Mouse (Mus musculus): ENCODE data around the gene Ppp1r3g.
"Not testable (repeated sequence)": the region's sequence is repeated elsewhere in the genome, so short reads cannot be mapped to it uniquely, and the experiment has no call there.

The Ppp1r3g gene

GRCm38 (mm10) chr13:35958539-35958938 is at the start of gene Ppp1r3g:
Gene Ppp1r3g, plus strand, starts transcription at chr13:35958839.
- no peak for DNase-seq (ENCODE audit: low spot score)

- no peak for DNase-seq (ENCODE audit: low spot score)
Measured at GRCm38 (mm10) chr13:35911476-35911875, 47.2 kb upstream of the Ppp1r3g start.

DNA sequence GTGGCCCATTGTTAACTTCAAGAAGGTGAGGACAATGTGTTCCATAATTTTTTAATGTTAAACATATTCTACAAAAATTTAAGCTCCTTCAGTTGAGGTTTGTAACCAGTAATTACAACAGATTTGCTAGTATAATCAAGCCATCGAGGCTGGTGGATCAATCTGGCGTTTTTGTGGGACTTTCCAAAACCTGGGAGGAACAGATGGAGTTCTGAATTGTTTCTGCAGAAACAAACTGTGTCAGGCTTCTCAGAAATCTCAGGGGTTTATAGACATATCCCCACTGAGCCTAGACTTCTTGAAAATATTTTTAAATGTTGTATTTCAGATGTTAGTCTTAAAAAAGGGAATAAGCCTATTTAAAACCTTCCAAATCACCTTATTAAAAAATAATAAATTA is 20.6 kb upstream of the Ppp1r3g start:
- DNase-seq (ENCODE audit: low spot score): no peak

DNA sequence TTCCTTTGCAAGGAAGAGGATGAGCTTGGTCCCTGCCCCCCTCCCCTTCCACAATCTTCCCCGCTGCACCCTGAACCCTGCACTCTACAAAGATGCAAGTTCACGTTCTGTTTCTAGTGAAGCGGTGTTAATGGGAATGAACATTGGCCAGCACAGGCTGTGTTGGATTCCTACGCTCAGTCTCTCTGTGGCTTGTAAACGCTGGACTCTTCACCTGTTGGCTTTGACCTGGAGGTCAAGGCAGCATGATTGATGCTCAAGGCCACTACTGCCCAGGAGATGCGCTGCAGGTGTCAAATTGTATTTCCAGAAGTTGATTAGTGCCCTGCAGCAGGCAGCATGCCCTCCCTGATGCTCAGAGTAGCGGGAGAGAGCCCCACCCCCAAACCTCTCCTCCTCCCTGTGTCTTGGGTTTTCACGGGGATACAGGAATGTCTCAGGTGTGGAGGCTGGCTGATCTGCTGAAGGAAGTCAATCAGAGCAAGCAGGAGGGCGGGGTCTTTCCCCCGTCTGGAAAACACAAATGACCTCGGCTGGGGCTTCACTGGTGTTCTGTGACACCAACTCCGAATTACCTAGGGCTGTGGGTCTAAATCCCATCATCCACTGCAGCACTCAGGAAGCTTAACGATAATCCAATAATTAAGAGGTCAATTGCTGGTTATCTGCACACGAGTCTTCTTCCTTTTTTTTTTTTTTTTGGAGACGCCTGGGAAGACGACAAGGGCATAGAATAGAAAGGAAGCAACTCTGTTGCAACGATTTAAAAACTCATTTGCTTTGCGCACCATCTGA is 18.6 kb upstream of the Ppp1r3g start:
- DNase-seq (ENCODE audit: low spot score): no peak

DNA sequence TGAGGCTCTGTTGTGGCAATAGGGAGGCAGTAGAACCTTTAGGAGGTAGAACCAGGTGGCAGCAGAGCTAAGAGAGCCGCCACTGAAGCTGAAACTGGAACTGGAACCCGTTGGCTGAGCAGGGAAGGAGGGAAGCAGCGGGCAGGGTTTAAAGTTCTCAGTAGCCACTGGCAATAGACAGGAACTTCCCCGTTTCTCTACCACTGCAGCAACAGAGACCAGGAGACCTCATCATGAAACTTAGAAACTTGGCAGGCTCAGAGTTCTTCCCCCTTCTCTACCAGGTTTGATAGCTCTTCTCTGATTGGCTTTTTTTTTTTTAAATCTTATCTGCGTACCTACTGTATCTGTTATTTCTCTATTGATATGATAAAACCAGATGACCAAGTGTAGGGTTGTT is 17.7 kb upstream of the Ppp1r3g start:
- DNase-seq (ENCODE audit: low spot score): no peak

GRCm38 (mm10) chr13:35946659-35947353 is 11.8 kb upstream of the Ppp1r3g start:
- no peak for DNase-seq (ENCODE audit: low spot score)

- DNase-seq (ENCODE audit: low spot score): peak; percentile 91
Measured at GRCm38 (mm10) chr13:35947354-35948000, 11.2 kb upstream of the Ppp1r3g start.

DNA sequence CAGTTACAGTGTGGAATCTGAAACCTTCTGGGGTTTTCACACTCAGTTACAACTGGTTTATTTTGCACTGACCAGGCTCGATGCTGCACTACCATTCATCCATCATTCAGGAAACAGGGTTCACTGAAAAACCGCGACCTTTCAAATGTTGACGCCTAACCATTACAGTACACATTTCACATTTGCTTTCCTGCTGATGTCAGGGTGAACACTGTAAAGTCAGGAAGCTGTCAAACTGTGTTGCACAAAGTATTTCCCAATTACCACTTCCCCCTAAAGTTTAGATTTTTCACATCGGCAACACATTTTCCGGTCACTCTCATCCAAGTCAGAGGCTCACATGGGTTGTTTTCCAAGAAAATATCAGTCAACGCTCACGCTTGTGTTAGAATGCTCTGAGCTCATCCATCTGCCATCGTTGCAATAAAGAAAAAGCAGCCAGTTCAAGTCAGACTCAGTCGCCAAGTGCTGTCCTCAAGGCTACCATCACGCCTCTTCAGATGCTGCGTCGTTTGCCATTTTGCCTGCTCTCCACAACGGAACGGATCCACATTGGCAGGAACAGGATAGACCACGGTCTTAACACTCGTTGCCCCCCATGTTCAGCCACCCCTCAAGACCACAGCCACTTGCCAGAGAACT is 8.7 kb upstream of the Ppp1r3g start:
- peak; percentile 42 for DNase-seq (ENCODE audit: low spot score)

DNA sequence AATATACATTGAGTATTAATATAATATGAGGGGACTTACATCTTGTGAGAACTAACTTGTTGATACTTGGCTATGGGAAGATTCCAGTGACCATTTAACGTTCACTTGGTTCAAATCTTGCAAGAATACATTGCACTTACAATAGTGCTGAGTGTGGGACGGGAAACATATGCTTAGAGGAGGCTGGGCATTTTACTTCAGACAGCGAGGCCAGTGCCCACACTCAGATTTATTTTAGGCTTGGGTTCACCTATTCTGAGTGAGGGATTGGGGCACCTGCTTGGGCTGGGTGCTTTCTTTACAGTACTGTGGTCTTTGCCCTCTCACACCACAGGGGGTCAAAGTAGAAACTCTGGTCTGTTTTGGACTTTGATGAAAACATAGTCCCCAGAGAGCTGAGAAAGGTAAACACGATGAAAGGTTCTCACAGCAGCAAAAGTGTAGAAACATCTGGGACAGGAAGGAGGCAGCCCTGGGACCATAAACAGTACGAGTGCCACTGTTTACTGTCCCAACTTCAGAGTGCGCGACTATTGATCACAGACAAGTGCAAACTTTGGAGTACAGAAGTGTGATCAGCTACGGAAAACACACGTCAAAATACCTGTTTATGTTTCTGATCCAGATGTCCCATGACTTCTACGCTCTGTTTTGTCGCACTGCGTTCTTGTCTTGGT is 890 bp downstream of the Ppp1r3g start:
- no peak for DNase-seq (ENCODE audit: low spot score)

DNA sequence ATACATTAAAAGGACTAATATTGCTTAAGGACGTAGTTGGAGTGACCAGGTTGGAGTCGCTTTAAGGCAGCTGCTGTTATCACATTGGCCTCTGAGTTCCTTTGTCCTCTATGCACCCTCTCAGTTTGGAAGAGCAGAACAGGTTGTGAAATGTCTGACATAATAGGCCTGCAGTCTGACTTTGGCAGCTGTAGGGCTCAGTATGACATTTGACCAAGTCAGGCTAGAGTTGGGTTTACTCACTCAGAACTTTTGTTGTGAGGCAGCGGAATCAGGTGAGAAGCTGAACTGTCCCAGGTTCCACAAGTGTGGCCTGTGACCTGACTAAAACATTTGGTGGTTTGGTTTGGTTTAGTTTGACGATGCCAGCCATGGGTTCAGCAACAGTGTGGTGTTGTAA is 4.9 kb downstream of the Ppp1r3g start:
- DNase-seq (ENCODE audit: low spot score): no peak

DNA sequence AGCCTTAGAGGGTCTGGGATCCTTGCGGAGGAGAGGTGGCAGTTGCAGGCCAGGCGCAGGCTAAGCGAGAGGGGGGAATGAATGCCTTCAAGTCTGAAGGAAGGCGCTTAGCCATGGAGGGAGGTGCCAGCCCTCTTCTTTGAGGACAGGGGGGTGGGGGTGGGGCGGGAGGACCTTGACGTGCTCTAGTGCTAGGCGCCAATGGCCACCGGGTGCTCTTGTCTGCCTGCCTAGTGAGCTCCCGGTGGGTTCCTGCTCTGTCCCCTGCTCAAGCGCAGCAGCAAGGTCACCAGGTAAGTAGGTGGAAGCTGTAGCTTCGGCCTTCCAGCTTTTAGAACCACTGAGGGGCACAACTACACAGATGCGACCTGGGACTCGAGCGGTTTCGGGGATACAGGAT is 9.1 kb downstream of the Ppp1r3g start:
- peak; percentile 45 for DNase-seq (ENCODE audit: low spot score)

GRCm38 (mm10) chr13:35968131-35968718 is 9.6 kb downstream of the Ppp1r3g start:
- DNase-seq (ENCODE audit: low spot score): peak; percentile 66

GRCm38 (mm10) chr13:35968719-35969430 is 10.2 kb downstream of the Ppp1r3g start:
- peak; percentile 72 for DNase-seq (ENCODE audit: low spot score)

- peak; percentile 25 for DNase-seq (ENCODE audit: low spot score)
Measured at GRCm38 (mm10) chr13:35969431-35969721, 10.7 kb downstream of the Ppp1r3g start.

DNA sequence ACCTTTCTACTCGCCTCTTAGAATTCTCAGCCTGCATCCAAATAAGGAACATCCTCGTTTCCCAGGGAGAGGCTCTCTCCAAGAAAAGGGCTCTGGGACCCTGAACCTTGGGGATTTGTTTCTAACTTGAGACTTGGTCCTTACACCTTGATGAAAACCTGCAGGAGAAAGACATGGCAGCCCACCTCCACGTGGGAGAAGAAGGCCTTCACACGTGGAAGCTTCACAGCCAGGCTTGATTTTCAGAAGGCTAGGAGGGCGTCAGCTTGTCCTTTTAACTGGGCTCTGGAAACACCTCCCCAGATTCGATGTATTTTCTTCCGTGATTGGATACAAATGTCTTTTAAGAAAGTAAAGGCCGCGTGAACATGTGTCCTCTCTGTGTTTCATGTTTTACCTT is 11.2 kb downstream of the Ppp1r3g start:
- DNase-seq (ENCODE audit: low spot score): no peak

DNA sequence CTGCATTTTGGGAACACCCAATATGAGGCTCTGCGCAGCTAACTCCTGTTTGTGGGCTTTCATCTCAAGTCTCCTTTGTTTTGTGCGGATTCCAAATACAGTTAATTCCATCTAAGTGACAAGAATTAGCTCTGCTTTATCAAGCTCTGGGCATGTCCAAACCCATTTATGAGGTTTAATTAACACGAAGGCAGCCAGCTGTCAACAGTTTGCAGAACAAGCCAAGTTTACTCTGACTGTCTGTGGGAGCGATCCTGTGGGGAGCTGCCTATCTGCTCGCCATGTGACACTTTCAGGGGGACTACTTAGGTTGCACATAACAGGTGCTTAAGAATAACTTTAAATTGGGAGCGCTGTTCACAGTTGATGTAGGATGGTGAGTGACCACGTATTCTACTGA is 18.3 kb downstream of the Ppp1r3g start:
- no peak for DNase-seq (ENCODE audit: low spot score)

- DNase-seq (ENCODE audit: low spot score): no peak
Measured at GRCm38 (mm10) chr13:35980471-35980870, 21.8 kb downstream of the Ppp1r3g start.

- DNase-seq (ENCODE audit: low spot score): no peak
Measured at GRCm38 (mm10) chr13:35982985-35983384, 24.3 kb downstream of the Ppp1r3g start.

GRCm38 (mm10) chr13:35989329-35989728 is 30.7 kb downstream of the Ppp1r3g start:
- no peak for DNase-seq (ENCODE audit: low spot score)

DNA sequence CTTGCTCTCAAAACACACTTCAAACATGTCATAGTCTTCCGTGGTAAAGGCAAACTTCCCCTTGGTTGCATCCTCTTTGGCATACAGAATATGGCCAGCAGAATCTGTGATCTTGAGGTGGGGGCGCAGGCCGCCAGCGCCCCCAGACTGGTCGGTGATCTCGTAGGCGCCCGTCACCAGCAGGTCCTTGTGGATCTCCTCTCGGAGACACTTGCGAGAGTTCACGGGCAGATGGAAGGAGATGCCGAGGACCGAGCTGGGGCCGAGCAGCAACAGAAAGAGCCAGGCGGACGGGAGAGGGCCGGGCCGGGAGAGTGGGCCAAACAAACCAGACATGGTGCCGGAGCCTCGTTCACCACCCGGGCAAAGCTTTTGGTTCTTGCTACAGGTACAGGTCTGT is 32.5 kb downstream of the Ppp1r3g start:
- DNase-seq (ENCODE audit: low spot score): not testable (repeated sequence)

DNA sequence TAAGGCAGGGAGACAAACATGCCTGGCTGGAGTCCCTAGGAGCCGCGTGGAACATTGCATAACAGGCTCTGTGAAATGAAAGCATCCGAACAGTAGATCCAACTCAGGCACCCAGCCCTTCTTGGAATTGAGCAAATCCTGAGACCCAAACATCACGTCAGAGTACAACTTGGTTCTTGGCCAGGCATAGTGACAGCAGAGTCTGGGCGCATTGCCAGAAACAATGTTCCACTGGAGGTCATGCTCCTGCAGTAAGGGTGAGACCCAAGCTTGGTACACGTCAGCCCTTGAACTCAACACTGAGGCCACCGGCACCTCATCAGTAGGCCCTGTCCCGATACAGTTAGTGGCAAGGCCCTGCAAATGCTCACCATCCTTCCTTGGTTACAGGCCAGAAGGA is 35.4 kb downstream of the Ppp1r3g start:
- no peak for DNase-seq (ENCODE audit: low spot score)

Measured in embryo, embryonic 10 days (tissue).